Mouse (Mus musculus): ENCODE measurements around the gene Rims4.

DNA sequence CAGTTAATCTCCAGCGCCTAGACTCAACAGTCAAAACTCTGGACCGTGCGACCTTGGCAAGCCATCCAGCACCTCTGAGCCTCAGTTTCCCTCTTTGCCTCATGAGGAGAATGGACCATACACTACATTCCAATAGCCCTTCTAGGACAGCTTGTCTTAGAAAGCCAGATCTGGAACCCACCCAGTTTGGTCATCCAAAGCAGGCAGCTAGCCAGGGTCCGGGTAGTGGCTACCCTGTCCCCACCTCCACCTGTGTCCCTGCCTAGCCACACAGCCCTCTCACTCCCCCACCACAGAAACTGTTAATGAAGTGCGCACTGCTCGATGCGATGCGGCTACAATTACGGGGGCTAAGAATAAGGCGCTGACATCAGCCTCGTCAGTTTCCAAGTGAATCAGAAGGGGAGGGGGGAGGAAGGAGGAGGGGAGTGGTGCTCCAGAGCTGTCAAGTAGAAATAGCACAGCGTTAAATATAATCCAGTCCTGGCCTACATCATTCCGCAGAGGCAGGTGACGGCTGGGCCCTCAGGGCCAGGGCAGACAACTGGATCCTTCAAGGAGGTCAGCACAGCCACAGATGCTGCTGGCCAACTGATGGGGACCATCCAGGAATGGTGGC is 6.5 kb downstream of the Rims4 start:
- TF ChIP-seq GATA1 (IDR thresholded peaks at IDR 0.05; ENCODE audit: low read length) (no peak), TAL1 (IDR thresholded peaks at IDR 0.05; ENCODE audit: low read length) (no peak)

All from erythroblast, embryonic 14.5 days (primary cell).